Mouse (Mus musculus): ENCODE measurements around the gene Scd2.
A peak's percentile ranks its signal among the peaks of the same experiment; 100 is the strongest.

The Scd2 gene

GRCm38 (mm10) chr19:44297862-44298261 is 4.4 kb downstream of the Scd2 start:
- no peak for DNase-seq

GRCm38 (mm10) chr19:44299078-44299477 is 5.6 kb downstream of the Scd2 start:
- no peak for DNase-seq

GRCm38 (mm10) chr19:44299902-44300301 is 6.4 kb downstream of the Scd2 start:
- DNase-seq: no peak

GRCm38 (mm10) chr19:44300520-44300919 is 7.0 kb downstream of the Scd2 start:
- no peak for DNase-seq

- DNase-seq: no peak
Measured at GRCm38 (mm10) chr19:44301176-44301575, 7.7 kb downstream of the Scd2 start.

GRCm38 (mm10) chr19:44301671-44302305 is 8.3 kb downstream of the Scd2 start:
- DNase-seq: no peak

GRCm38 (mm10) chr19:44302901-44303300 is 9.4 kb downstream of the Scd2 start:
- DNase-seq: peak; percentile 44

- DNase-seq: peak; percentile 49
Measured at GRCm38 (mm10) chr19:44303502-44303901, 10.0 kb downstream of the Scd2 start.

- no peak for DNase-seq
Measured at GRCm38 (mm10) chr19:44304419-44304818, 10.9 kb downstream of the Scd2 start.

GRCm38 (mm10) chr19:44304851-44305510 is 11.5 kb downstream of the Scd2 start:
- no peak for DNase-seq

- no peak for DNase-seq
Measured at GRCm38 (mm10) chr19:44305701-44306100, 12.2 kb downstream of the Scd2 start.

- DNase-seq: peak; percentile 2
Measured at GRCm38 (mm10) chr19:44306171-44306570, 12.7 kb downstream of the Scd2 start.

GRCm38 (mm10) chr19:44307101-44307914 is 13.8 kb downstream of the Scd2 start:
- DNase-seq: peak; percentile 1

- peak; percentile 2 for DNase-seq
Measured at GRCm38 (mm10) chr19:44307915-44308470, 14.5 kb downstream of the Scd2 start.

GRCm38 (mm10) chr19:44308611-44309246 is 15.3 kb downstream of the Scd2 start:
- peak; percentile 1 for DNase-seq

GRCm38 (mm10) chr19:44309351-44310154 is 16.1 kb downstream of the Scd2 start:
- peak; percentile 2 for DNase-seq

GRCm38 (mm10) chr19:44310155-44310575 is 16.7 kb downstream of the Scd2 start:
- peak; percentile 0 for DNase-seq

GRCm38 (mm10) chr19:44310814-44311213 is 17.3 kb downstream of the Scd2 start:
- peak; percentile 1 for DNase-seq

- DNase-seq: peak; percentile 3
Measured at GRCm38 (mm10) chr19:44311306-44312006, 18.0 kb downstream of the Scd2 start.

- peak; percentile 88 for DNase-seq
Measured at GRCm38 (mm10) chr19:44312007-44312360, 18.5 kb downstream of the Scd2 start.

- DNase-seq: peak; percentile 65
Measured at GRCm38 (mm10) chr19:44313066-44313465, 19.6 kb downstream of the Scd2 start.

Measured in layer of hippocampus, adult 9-11 months (tissue).